Mouse (Mus musculus) brown adipose tissue, adult 24 weeks (tissue): ENCODE results near the gene Ppp2ca. TPM values are rescaled to one million over a fixed set of nuclear protein-coding genes. Genes with fewer than 3 reads are reported as not detected.
A peak's percentile ranks its signal among the peaks of the same experiment; 100 is the strongest.
"Not testable (repeated sequence)": the region's sequence is repeated elsewhere in the genome, so short reads cannot be mapped to it uniquely, and the experiment has no call there.

Experiments used
- H3K27ac ChIP-seq: fragments of 200-500 bp; replicated peaks from 2 replicates; pipeline ENCODE4 v1.5.1; 2012; ENCODE audit warnings: low read depth, mild to moderate bottlenecking, low read length
- H3K4me1 ChIP-seq: fragments of 200-500 bp; 2 replicates; pipeline ENCODE4 v1.6.1; 2012; ENCODE audit warnings: low read length, mixed read lengths; ENCODE audit not compliant: control insufficient read depth, insufficient read depth, insufficient read length
- H3K4me3 ChIP-seq: fragments of 200-500 bp; 2 replicates; pipeline ENCODE4 v1.5.1; 2012; ENCODE audit warnings: low read depth, mild to moderate bottlenecking, low read length, moderate library complexity; ENCODE audit not compliant: insufficient read depth
- polyA plus RNA-seq: library from polyadenylated mRNA; stranded (reverse); fragments of >200 nt; gene quantifications from 2 replicates; pipeline ENCODE4 v1.2.4, GENCODE M21; 2012; ENCODE audit not compliant: missing spikeins, insufficient read depth, insufficient read length

Gene Ppp2ca
- polyA plus RNA-seq, 1 experiment: 59.4 TPM

GRCm38 (mm10) chr11:52145428-52145827, 46.9 kb downstream of the Ppp2ca start, which contains the start of gene Olfr1373:
Gene Olfr1373, minus strand, starts transcription at chr11:52145528.
- not testable (repeated sequence) for H3K4me3 ChIP-seq, H3K4me1 ChIP-seq, H3K27ac ChIP-seq

GRCm38 (mm10) chr11:52163926-52164325, 65.4 kb downstream of the Ppp2ca start:
- H3K27ac ChIP-seq: no peak overlapping the region
- no peak overlapping the region for H3K4me3 ChIP-seq
- H3K4me1 ChIP-seq: no peaks in the 10 kb centered on the region; the same call in 1 of the 2 replicates

- no peaks in the 10 kb centered on the region; the same call in 1 of the 2 replicates for H3K4me1 ChIP-seq
- peak overlapping the region; percentile 32 for H3K4me3 ChIP-seq
- H3K27ac ChIP-seq: no peak overlapping the region
Measured at GRCm38 (mm10) chr11:52167126-52167525, 68.6 kb downstream of the Ppp2ca start.

- not testable (repeated sequence) for H3K27ac ChIP-seq, H3K4me1 ChIP-seq
- H3K4me3 ChIP-seq: peak overlapping the region; percentile 65
Measured at GRCm38 (mm10) chr11:52167901-52168302, 69.4 kb downstream of the Ppp2ca start.

GRCm38 (mm10) chr11:52168461-52168860, 70.0 kb downstream of the Ppp2ca start:
- Histone ChIP-seq H3K27ac (no peak overlapping the region), H3K4me1 (no peaks in the 10 kb centered on the region; the same call in 1 of the 2 replicates), H3K4me3 (peak overlapping the region; percentile 65)

Other genes starting within 250 kb of the Ppp2ca start
- gene Jade2, start 241.0 kb upstream of the Ppp2ca start, polyA plus RNA-seq: 1.9 and 2.6 TPM in 2 replicates
- 11.1 and 11.7 TPM in 2 replicates for gene Cdkn2aipnl, start 131.0 kb upstream of the Ppp2ca start, polyA plus RNA-seq
- gene Ube2b, start 97.9 kb upstream of the Ppp2ca start, polyA plus RNA-seq: 235 and 242 TPM in 2 replicates
- gene Cdkl3, start 94.5 kb upstream of the Ppp2ca start, polyA plus RNA-seq: 9.6 and 21.9 TPM in 2 replicates
- not detected in 2 replicates for gene Olfr1373, start 46.8 kb downstream of the Ppp2ca start, polyA plus RNA-seq
- gene Olfr1371, start 115.3 kb downstream of the Ppp2ca start, polyA plus RNA-seq: not detected in 2 replicates
- gene Skp1a, start 133.3 kb downstream of the Ppp2ca start, polyA plus RNA-seq: 362 and 417 TPM in 2 replicates
- not detected in 2 replicates for gene Tcf7, start 184.3 kb downstream of the Ppp2ca start, polyA plus RNA-seq